Mouse (Mus musculus): ENCODE results near the gene Tm9sf4. TPM values are rescaled to one million over a fixed set of nuclear protein-coding genes. Genes with fewer than 3 reads are reported as not detected.

Tm9sf4 gene
- total RNA-seq (2014; rRNA removed; ENCODE audit: low replicate concordance) (35.7 and 37.8 TPM in 2 replicates), polyA plus RNA-seq (2015; fragmentation: Nextera tagmentation; extraction: Ambion mirVana) (38.2 and 38.8 TPM in 2 replicates)

DNA sequence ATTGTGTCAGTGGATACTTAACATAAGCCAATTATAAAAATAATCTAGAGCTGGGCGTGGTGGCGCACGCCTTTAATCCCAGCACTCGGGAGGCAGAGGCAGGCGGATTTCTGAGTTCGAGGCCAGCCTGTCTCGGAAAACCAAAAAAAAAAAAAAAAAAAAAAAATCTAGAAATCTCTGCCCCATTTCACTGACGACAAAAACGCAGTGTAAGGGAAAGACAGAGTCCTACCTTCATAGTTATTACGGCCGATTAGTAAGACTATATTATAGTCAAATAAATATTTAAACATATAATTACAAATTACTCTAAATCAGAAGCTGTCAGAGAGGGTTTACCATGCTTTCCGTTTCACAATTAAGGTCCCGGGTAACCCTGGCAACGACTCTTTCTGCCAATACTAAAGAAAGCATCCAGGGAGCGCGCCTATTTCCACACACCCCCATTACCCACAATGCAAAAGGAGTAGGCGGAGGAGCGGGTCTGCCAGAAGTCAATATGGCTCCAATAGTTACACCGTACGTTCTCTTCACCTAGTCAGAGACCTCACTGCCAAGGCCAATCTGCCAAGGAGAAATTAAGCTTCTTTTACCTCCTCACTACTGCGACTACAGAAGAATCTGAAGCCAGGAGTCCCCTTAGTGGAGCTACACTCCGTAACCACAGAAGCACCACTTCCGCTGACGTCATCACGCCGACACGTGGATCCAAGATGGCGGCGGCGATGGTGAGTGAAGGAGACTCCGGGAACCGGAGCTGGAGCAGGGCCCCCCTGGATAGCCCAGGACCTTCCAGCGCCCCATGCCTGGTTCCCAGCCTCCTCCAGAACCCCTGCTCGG, at the start of gene Tm9sf4:
Gene Tm9sf4 (plus strand): TSS at position 460 of the 840 bp plus-strand sequence.
- no peaks in the 10 kb centered on the region for H3K9me3 ChIP-seq (replicated peaks; ENCODE audit: control insufficient read depth, low read length)
- no peak for TF ChIP-seq CTCF (IDR thresholded peaks at IDR 0.05; ENCODE audit: low read depth)
- TF ChIP-seq EP300 (IDR thresholded peaks at IDR 0.05; ENCODE audit: low read depth) = no peak

DNA sequence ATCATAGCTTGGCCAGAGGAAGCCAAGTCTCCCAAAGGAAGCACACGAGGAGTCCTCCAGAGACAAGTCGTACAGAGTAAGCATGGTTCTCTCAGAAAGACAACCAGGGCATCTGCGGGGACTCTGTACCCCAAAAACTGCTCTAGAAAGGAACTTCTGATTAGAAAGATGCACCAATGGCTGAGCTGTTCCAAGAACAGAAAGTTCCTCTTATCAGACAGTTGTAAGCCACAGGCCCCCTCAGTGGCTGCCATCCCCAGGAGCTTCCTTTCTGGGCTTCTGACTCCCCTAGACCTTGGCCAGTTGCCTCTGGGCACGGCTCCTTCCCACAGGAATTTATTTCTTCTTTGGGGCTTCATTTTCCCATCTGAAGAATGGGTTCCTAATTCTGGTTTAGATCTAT, 45.4 kb upstream of the Tm9sf4 start:
- no peak overlapping the region for H3K9ac ChIP-seq (replicated peaks; ENCODE audit: low read depth, low read length)
- WGBS = 67% methylated on average over 4 of the region's 4 CpGs
- no peak overlapping the region for H3K4me2 ChIP-seq (ENCODE audit: low read depth, low read length)
- H3K9me3 ChIP-seq (replicated peaks; ENCODE audit: control insufficient read depth, low read length) = no peaks in the 10 kb centered on the region
- ATAC-seq (ENCODE audit: insufficient read depth, low read depth) (no peak), DNase-seq (ENCODE audit: low spot score) (no peak)
- TF ChIP-seq CTCF (IDR thresholded peaks at IDR 0.05; ENCODE audit: low read depth) = no peak
- no peak for TF ChIP-seq EP300 (IDR thresholded peaks at IDR 0.05; ENCODE audit: low read depth)
- H3K4me1 ChIP-seq (ENCODE audit: control insufficient read depth, insufficient read depth) = no peaks in the 10 kb centered on the region
- H3K27ac ChIP-seq (ENCODE audit: low read depth) = no peak overlapping the region
- H3K4me3 ChIP-seq (ENCODE audit: low read depth, low read length) = no peak overlapping the region
- no peaks in the 10 kb centered on the region; the same call in 1 of the 2 replicates for H3K27me3 ChIP-seq (ENCODE audit: control insufficient read depth, insufficient read depth, low read length)
- H3K36me3 ChIP-seq (replicated peaks; ENCODE audit: control insufficient read depth, insufficient read depth, low read length) = no peaks in the 10 kb centered on the region

More for the DNA sequence above, at the start of gene Tm9sf4:
- DNase-seq (ENCODE audit: low spot score) (peak; percentile 95), ATAC-seq (ENCODE audit: insufficient read depth, low read depth) (peak; percentile 92)
- peak within 1 kb of the TSS; percentile 84 for H3K27ac ChIP-seq (ENCODE audit: low read depth)
- no peaks in the 10 kb centered on the region for H3K27me3 ChIP-seq (ENCODE audit: control insufficient read depth, insufficient read depth, low read length)
- peak within 1 kb of the TSS; percentile 85 for H3K4me3 ChIP-seq (ENCODE audit: low read depth, low read length)
- WGBS = 10% methylated on average over 34 of the region's 34 CpGs
- H3K4me1 ChIP-seq (ENCODE audit: control insufficient read depth, insufficient read depth) = peaks cover 6% of the 10 kb centered on the region
- H3K36me3 ChIP-seq (replicated peaks; ENCODE audit: control insufficient read depth, insufficient read depth, low read length) = no peaks in the 10 kb centered on the region
- peak within 1 kb of the TSS; percentile 79 for H3K9ac ChIP-seq (replicated peaks; ENCODE audit: low read depth, low read length)
- H3K4me2 ChIP-seq (ENCODE audit: low read depth, low read length) = peak within 1 kb of the TSS; percentile 68

DNA sequence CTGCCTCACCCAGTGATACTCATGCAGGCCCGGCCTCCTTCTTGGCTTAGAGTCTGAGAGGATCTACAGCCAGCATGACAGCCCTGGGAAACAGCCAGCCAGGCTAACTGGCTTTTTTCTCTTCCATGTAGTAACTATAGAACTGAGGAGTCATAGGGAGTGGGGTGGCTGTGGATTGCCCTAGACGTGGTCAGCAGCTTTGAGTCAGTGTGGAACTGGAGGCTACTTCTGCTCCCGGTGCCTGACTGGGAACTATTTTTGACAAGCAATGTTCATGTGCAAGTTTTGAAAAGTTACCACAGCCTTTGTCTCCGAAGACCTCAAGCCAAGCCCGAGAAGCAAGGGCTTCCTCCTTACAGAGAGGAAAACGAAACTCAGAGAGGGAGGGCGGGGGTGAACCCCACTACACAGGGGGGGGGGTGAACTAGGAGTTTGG, 44.0 kb upstream of the Tm9sf4 start:
- Histone ChIP-seq H3K4me1 (ENCODE audit: control insufficient read depth, insufficient read depth) (no peaks in the 10 kb centered on the region), H3K27ac (ENCODE audit: low read depth) (no peak overlapping the region), H3K4me3 (ENCODE audit: low read depth, low read length) (no peak overlapping the region), H3K9me3 (replicated peaks; ENCODE audit: control insufficient read depth, low read length) (no peaks in the 10 kb centered on the region), H3K36me3 (replicated peaks; ENCODE audit: control insufficient read depth, insufficient read depth, low read length) (no peaks in the 10 kb centered on the region), H3K27me3 (ENCODE audit: control insufficient read depth, insufficient read depth, low read length) (no peaks in the 10 kb centered on the region), H3K9ac (replicated peaks; ENCODE audit: low read depth, low read length) (no peak overlapping the region), H3K4me2 (ENCODE audit: low read depth, low read length) (no peak overlapping the region)
- ATAC-seq (ENCODE audit: insufficient read depth, low read depth) (no peak), DNase-seq (ENCODE audit: low spot score) (no peak)
- TF ChIP-seq CTCF (IDR thresholded peaks at IDR 0.05; ENCODE audit: low read depth) (no peak), EP300 (IDR thresholded peaks at IDR 0.05; ENCODE audit: low read depth) (no peak)
- 68% methylated on average over 7 of the region's 7 CpGs for WGBS

DNA sequence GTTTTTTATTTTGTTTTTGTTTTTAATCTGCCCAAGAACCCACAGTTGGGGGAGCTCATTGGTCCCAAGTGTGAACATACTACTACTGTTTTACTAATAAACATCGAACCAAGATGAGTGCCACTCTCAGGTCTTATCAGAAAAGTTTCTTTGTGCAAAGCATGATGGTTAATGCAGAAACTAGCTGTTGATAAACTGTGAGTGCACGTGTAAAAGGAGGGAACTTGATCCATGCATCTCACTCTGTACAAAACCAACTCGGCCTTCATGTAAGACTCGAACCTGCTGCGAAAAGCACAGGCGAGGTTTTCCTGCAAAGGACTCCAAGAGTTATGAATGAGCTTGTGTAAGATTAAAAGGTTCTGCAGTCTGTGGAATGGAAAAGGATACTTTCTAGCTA, 41.6 kb upstream of the Tm9sf4 start:
- Histone ChIP-seq H3K27ac (ENCODE audit: low read depth) (no peak overlapping the region), H3K36me3 (replicated peaks; ENCODE audit: control insufficient read depth, insufficient read depth, low read length) (no peaks in the 10 kb centered on the region), H3K9me3 (replicated peaks; ENCODE audit: control insufficient read depth, low read length) (no peaks in the 10 kb centered on the region), H3K4me1 (ENCODE audit: control insufficient read depth, insufficient read depth) (no peaks in the 10 kb centered on the region), H3K27me3 (ENCODE audit: control insufficient read depth, insufficient read depth, low read length) (no peaks in the 10 kb centered on the region), H3K4me2 (ENCODE audit: low read depth, low read length) (no peak overlapping the region), H3K4me3 (ENCODE audit: low read depth, low read length) (no peak overlapping the region), H3K9ac (replicated peaks; ENCODE audit: low read depth, low read length) (no peak overlapping the region)
- ATAC-seq (ENCODE audit: insufficient read depth, low read depth) (no peak), DNase-seq (ENCODE audit: low spot score) (no peak)
- TF ChIP-seq EP300 (IDR thresholded peaks at IDR 0.05; ENCODE audit: low read depth) (no peak), CTCF (IDR thresholded peaks at IDR 0.05; ENCODE audit: low read depth) (no peak)
- 80% methylated on average over 6 of the region's 6 CpGs for WGBS

DNA sequence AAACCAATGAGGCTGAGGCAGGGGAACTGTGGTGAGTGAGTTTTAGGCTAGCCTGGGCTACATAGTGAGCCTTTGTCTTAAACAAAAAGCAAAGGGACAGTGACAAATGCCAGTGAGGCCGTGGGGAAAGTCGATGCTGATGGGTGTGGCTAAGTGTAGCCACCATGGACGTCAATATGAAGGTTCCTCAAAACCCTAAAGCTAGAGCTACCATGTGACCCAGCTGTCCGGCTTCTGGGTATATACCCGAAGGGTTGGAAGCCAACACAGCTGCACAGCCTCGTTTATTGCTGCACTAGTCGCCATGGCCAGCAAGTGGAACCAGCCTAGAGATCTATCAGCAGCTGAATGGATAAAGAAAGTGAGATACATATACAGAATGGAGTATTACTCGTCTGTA, 41.0 kb upstream of the Tm9sf4 start:
- Histone ChIP-seq H3K4me2 (ENCODE audit: low read depth, low read length) (no peak overlapping the region), H3K4me3 (ENCODE audit: low read depth, low read length) (no peak overlapping the region), H3K27ac (ENCODE audit: low read depth) (no peak overlapping the region), H3K9me3 (replicated peaks; ENCODE audit: control insufficient read depth, low read length) (no peaks in the 10 kb centered on the region), H3K4me1 (ENCODE audit: control insufficient read depth, insufficient read depth) (no peaks in the 10 kb centered on the region), H3K27me3 (ENCODE audit: control insufficient read depth, insufficient read depth, low read length) (no peaks in the 10 kb centered on the region), H3K9ac (replicated peaks; ENCODE audit: low read depth, low read length) (no peak overlapping the region), H3K36me3 (replicated peaks; ENCODE audit: control insufficient read depth, insufficient read depth, low read length) (no peaks in the 10 kb centered on the region)
- 60% methylated on average over 8 of the region's 8 CpGs for WGBS
- no peak for DNase-seq (ENCODE audit: low spot score)
- no peak for TF ChIP-seq CTCF (IDR thresholded peaks at IDR 0.05; ENCODE audit: low read depth)
- no peak for TF ChIP-seq EP300 (IDR thresholded peaks at IDR 0.05; ENCODE audit: low read depth)
- no peak for ATAC-seq (ENCODE audit: insufficient read depth, low read depth)

Measured in heart, postnatal 0 days (tissue).